Mouse (Mus musculus): ENCODE data around the gene Gnl1.
"Not testable (repeated sequence)": the region's sequence is repeated elsewhere in the genome, so short reads cannot be mapped to it uniquely, and the experiment has no call there.

Gene Gnl1

GRCm38 (mm10) chr17:35994879-35995240, 15.2 kb downstream of the Gnl1 start:
- DNase-seq, result peak in 1 of 2 experiments; percentile 13

GRCm38 (mm10) chr17:35996949-35997348, 17.3 kb downstream of the Gnl1 start:
- peak; percentile 98 for DNase-seq

- peak; percentile 80 to 85 for DNase-seq
These were observed 18.3 kb downstream of the Gnl1 start for GRCm38 (mm10) chr17:35997713-35998510.

- peak; percentile 48 to 51 for DNase-seq
These were observed 19.1 kb downstream of the Gnl1 start for GRCm38 (mm10) chr17:35998545-35999305.

- DNase-seq, result peak; percentile 74 to 78
These were observed 19.7 kb downstream of the Gnl1 start for GRCm38 (mm10) chr17:35999356-35999755.

GRCm38 (mm10) chr17:36000349-36000748, 20.7 kb downstream of the Gnl1 start:
- no peak for DNase-seq

- peak; percentile 44 to 51 for DNase-seq
These were observed 21.7 kb downstream of the Gnl1 start for GRCm38 (mm10) chr17:36001121-36001897.

GRCm38 (mm10) chr17:36001966-36002365, 22.3 kb downstream of the Gnl1 start:
- peak; percentile 21 to 37 for DNase-seq

- DNase-seq, result no peak
These were observed 23.7 kb downstream of the Gnl1 start for GRCm38 (mm10) chr17:36003331-36003730.

- not testable (repeated sequence) for DNase-seq
These were observed 24.8 kb downstream of the Gnl1 start for GRCm38 (mm10) chr17:36004409-36004808.

- no peak for DNase-seq
These were observed 35.3 kb downstream of the Gnl1 start for GRCm38 (mm10) chr17:36014977-36015376.

GRCm38 (mm10) chr17:36017046-36017445, 37.4 kb downstream of the Gnl1 start:
- DNase-seq, result no peak

GRCm38 (mm10) chr17:36018979-36019378, 39.3 kb downstream of the Gnl1 start:
- DNase-seq, result no peak

GRCm38 (mm10) chr17:36019519-36019918, 39.9 kb downstream of the Gnl1 start:
- DNase-seq, result no peak

GRCm38 (mm10) chr17:36020191-36021073, 40.8 kb downstream of the Gnl1 start, which contains the start of gene H2-T24:
TSS of gene H2-T24 (minus strand) at chr17:36020560.
- DNase-seq, result peak; percentile 86 to 87

GRCm38 (mm10) chr17:36021309-36021708, 41.7 kb downstream of the Gnl1 start:
- DNase-seq, result no peak

GRCm38 (mm10) chr17:36022098-36022497, 42.4 kb downstream of the Gnl1 start:
- no peak for DNase-seq

- DNase-seq, result no peak
These were observed 43.3 kb downstream of the Gnl1 start for GRCm38 (mm10) chr17:36022922-36023321.

- DNase-seq, result peak in 1 of 2 experiments; percentile 47
These were observed 44.3 kb downstream of the Gnl1 start for GRCm38 (mm10) chr17:36023710-36024654.

- no peak for DNase-seq
These were observed 45.5 kb downstream of the Gnl1 start for GRCm38 (mm10) chr17:36025197-36025596.

GRCm38 (mm10) chr17:36025901-36026300, 46.2 kb downstream of the Gnl1 start:
- no peak for DNase-seq
